Mouse (Mus musculus): ENCODE measurements around the gene Mxd1.

GRCm38 (mm10) chr6:86658501-86658900 lies 10.5 kb downstream of the Mxd1 start:
- TF ChIP-seq POLR2A (IDR thresholded peaks at IDR 0.05; ENCODE audit: insufficient read depth, low read depth, low read length) = no peak
- no peak for TF ChIP-seq EP300 (IDR thresholded peaks at IDR 0.05; ENCODE audit: insufficient read depth, low read depth, low read length)
- TF ChIP-seq CTCF (IDR thresholded peaks at IDR 0.05) = no peak
